Mouse (Mus musculus): ENCODE measurements around the gene Sprr4.
"Not testable (repeated sequence)": the region's sequence is repeated elsewhere in the genome, so short reads cannot be mapped to it uniquely, and the experiment has no call there.

The Sprr4 gene

DNA sequence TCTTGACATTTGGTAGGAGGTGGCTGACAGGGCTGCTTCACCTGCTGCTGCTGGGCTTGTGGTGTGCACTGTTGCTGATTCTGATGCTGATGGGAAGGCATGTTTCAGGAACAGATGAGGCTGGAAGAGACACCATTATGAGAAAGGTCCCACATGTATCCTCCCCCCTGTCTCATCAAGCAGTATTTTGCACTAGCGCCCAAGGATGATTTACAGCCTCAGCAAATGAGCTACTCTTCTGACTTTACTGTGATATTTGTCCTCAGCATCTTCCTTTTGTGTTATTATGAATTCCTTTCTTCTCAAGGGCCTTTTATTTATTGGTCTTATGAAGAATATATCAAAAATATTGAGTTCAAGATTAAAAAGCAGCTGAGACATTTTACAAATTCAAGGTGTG, at the start of gene Sprr4:
TSS of gene Sprr4 (minus strand) at position 101 of the 400 bp plus-strand sequence.
- DNase-seq (ENCODE audit: low spot score in 2 of 2) = no peak

DNA sequence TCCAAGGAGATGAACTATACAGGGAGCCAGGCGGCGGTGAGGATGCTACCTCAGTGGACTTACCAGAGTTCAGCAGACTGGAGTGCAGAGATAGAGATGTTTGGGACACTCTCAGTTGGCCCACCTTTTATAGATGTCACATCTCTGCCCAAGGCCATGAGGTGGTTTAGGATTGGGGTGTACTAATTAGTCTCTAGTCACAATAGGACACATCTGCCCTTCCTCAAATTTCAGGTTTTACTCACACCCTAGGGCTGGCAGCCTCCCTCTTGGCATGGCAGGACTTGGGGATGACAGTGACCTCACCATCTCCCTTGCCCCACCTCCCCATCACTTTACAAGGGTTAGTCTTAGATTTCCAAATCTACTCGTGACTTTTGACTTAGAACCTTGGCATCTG, 34.1 kb upstream of the Sprr4 start, which contains the start of gene 2310046K23Rik:
TSS of gene 2310046K23Rik (minus strand) at position 101 of the 400 bp plus-strand sequence.
- no peak for DNase-seq (ENCODE audit: low spot score in 2 of 2)

DNA sequence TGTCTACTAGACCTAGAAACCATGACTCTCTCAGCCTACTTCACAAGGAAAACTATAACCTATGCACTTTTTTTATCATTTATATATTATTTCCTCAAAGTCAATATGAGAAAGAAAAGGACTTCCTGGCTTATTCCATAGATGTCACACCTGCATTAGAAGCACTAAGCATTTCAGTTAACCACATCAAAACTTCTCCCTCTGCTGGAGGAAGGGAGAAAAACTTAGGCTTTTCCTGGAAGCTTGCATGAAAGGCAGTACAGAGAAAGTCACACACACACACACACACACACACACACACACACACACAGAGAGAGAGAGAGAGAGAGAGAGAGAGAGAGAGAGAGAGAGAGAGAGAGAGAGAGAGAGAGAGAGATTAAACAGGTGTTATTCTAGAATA, 12.0 kb upstream of the Sprr4 start:
- DNase-seq (ENCODE audit: low spot score in 2 of 2) = no peak

DNA sequence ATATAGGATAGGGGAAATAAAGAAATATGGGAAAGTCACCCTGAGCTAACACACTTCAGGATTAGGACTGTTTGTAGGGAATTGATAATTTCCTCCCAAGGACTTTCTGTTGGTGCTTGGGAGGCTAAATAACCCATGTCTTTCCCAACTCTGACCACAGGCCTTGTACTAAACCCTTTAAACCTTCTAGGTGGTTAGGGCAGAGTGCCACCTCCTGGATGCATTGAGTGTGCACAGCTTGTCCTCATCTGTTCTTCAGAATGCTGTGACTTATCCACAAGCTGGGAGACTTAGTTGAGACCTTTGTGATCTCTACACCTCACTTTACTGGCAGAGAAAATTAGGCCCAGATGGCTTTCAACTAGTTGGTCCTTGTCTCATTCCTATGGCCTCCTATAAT, 10.5 kb upstream of the Sprr4 start:
- no peak for DNase-seq (ENCODE audit: low spot score in 2 of 2)

DNA sequence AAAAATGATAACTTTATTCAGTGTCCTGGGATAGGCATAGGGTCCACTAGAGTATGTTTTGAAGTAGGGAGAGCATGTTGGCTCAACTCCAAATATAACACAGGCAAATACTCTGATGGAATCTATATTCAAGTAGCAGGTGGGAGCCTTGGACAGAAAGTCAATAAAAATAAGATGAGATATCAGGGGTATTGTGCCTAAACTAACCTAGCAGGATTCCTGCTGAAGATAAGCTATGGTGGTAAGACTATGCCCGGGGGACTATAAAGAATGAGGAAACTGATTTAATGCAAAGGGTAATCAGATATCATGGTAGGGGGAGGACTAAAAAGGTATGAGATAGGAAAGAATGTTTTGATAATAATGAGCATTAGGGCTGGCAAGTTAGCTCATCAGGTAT, 7.9 kb upstream of the Sprr4 start:
- no peak for DNase-seq (ENCODE audit: low spot score in 2 of 2)

DNA sequence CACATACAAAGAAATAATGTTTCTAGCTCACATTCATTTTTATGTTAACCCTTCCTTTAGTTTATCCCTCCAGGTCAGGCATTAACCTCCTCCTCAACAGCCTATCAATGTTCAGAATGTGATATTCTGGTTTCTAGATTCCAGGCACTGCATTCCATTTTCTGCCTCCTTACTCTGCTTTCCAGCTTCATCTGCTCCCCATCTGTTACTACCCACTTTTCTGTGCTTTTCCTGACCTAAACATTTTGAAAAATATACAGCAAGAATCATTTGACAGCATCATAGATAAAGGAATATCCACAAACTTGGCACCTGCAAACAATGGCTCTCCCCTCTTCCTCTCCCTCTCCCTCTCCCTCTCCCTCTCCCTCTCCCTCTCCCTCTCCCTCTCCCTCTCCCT, 3.2 kb upstream of the Sprr4 start:
- no peak for DNase-seq (ENCODE audit: low spot score in 2 of 2)

DNA sequence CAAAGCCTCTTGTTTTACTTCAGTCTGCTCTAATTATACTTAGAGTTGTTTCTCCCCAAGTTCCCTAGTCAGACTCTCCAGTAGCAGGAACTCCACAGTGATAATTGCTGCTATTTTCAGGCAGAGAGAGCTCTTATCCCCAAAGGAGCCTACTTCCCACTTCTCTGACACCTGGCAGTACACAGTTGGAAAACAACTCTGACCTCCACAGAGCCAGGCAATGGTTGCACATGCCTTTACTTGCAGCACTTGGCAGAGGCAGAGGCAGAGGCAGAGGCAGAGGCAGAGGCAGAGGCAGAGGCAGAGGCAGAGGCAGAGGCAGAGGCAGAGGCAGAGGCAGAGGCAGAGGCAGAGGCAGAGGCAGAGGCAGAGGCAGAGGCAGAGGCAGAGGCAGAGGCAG, 10.0 kb downstream of the Sprr4 start:
- not testable (repeated sequence) for DNase-seq (ENCODE audit: low spot score in 2 of 2)

DNA sequence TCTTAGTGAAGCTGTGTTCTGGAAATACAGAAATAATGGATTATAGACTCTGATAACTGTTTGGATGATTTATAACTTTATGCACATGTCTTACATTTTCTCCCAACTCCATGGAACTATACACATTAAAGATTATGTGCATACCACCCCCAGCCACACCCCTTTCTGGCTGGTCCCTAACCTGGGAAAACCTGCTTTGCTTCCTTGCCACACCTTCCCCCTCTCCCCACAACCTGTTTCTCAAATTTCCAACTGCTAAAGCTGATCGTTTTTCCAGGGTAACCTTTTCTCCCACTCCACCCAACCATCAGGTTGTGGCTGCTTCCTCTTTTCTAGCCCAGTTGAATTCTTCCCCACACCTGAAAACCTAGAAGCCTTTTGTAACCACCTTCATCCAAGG, 14.0 kb downstream of the Sprr4 start:
- no peak for DNase-seq (ENCODE audit: low spot score in 2 of 2)

DNA sequence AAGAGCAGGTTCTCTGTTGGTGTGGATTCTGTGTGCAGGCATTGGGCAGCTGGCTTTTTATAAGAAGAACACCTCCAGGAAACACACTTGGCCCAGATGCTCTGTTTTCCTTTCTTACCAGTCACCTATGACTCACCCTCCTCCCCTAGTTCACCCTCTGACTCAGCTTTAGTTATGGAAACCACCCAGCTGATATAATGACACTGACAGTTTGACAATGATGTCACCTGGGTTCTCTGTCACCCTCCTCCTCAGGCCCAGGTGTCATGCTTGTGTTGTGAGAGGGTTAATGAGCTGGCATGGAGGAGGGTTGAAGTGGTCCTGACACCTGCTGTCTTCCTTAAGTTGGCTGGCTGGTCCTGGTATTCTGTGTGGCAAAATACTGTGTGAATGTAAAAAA, 14.4 kb downstream of the Sprr4 start, which contains the start of gene Sprr1a:
TSS of gene Sprr1a (minus strand) at position 33 of the 400 bp plus-strand sequence.
- no peak for DNase-seq (ENCODE audit: low spot score in 2 of 2)

DNA sequence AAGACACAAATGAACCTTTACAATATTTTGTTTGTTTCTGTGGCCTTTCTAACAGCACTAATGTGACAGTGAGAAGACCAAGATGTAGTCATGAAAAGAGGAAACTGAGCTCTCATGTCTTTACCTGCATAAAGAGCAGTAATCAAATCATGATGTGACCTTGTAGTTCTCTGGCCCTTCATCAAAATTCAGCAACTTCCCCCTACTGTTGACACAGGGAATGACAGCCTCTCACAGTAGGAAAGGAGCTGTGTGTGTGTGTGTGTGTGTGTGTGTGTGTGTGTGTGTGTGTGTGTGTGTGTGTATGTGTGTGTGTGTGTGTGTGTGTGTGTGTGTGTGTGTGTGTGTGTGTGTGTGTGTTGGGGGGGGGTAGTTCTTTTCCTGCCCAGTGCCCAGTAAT, 19.0 kb downstream of the Sprr4 start:
- DNase-seq (ENCODE audit: low spot score in 2 of 2) = not testable (repeated sequence)

DNA sequence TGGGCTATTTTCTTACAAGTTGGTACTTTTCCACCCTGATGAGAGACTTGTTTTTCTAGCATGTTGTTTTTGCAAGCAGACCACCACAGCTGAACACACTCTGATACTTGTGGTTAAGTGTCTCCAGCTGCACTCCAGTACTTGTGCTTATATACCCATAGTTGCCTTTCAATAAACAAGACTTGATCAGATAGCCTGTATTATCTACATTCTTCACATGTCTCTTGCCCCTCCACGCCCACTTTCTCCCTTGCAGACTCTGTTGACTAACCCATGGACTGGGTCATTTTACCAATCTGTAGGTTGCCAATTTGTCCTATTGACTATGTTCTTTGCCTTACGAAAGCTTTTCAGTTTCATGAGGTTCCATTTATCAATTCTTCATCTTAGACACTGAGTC, 30.2 kb downstream of the Sprr4 start:
- no peak for DNase-seq (ENCODE audit: low spot score in 2 of 2)

DNA sequence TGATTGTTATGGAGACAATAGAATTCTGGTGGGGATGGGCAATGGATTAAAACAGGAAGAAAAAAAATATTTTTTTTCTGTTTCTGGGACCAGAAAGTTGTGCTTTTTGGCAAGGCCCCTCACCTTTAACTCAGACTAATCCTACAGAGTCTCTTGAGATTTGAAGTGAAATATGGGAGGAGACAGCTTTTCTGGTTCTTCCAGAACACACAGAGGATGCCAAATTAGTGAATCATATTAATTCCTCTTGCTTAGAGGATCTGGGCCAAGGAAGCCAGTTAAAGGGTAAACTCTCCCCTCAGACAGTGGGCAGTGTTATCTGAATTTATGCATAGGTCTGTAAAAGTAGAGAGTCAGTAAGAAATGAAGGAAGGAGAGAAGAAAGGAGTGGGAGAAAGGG, 32.9 kb downstream of the Sprr4 start:
- no peak for DNase-seq (ENCODE audit: low spot score in 2 of 2)

DNA sequence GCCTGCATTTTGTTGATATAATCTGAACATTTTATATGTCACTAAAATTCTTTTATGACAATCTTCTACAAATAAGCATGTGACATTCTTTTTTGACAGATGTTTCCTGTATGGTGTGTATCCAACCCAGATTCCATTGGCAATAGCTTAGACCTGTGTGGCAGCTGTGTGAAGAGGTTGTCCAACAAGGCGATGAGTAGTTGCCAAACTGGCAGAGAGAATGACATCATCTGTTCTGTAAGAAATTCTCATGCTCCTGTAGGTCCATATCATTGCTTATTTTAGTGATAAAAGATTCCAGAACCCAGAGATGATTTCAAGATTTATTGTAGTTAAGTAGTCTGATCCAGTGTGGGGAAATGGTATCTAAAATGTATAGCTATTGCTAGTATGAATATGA, 33.7 kb downstream of the Sprr4 start:
- DNase-seq (ENCODE audit: low spot score in 2 of 2) = no peak

DNA sequence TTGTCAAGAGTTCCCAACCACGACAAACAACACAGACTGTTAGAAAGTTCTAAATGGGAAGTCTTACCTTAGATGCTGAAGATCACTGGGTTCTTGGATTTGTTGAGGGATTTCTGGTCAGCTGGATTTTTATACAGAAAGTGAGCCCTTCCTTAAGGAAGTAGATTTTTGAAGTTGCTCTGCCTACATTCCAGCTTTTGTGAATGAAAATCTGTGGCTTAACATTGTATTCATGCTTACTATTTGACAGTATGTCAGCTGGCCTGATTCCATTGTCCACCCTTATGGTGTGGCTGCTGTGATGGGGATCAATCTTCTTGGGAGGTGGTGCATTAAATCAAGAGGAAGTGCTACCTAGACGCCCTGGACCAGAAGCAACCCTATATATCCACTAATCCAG, 41.7 kb downstream of the Sprr4 start, which contains the start of gene Sprr3:
TSS of gene Sprr3 (minus strand) at position 101 of the 400 bp plus-strand sequence.
- no peak for DNase-seq (ENCODE audit: low spot score in 2 of 2)

DNA sequence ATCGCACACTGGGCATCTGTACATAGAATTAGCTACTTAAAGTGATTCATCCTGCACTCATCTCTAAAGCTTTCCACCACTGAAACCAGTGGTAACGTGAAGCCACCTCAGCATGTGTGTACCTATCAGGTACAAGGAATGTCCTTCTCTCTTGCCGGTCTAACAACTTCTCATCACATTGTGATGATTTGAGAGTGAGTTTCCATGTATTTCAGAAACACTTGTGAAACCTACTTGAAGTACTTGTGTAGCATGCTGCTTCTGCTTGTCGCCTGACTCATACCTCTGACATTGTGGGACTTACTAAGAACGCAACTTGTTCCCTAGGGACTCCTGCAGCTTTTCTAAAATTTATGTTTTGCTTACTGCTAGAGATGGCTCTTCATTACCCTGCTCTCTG, 45.1 kb downstream of the Sprr4 start:
- DNase-seq (ENCODE audit: low spot score in 2 of 2) = no peak

All from urinary bladder, postnatal 4 days (tissue).